Mouse (Mus musculus): ENCODE data around the gene Adh5.

- peak; percentile 29; the same call in 1 of the 2 replicates for TF ChIP-seq CTCF (IDR thresholded peaks at IDR 0.05)
- TF ChIP-seq EP300 (IDR thresholded peaks at IDR 0.05; ENCODE audit: insufficient read depth, low read depth, low read length) = no peak
- peak; percentile 70 for TF ChIP-seq POLR2A (IDR thresholded peaks at IDR 0.05; ENCODE audit: insufficient read depth, low read depth, low read length)
Measured at GRCm38 (mm10) chr3:138489327-138490033, 46.6 kb downstream of the Adh5 start, which contains the start of gene Metap1.

Measured in heart, adult 2 months (tissue).